Mouse (Mus musculus): ENCODE data around the gene Olfr957. TPM values are rescaled to one million over a fixed set of nuclear protein-coding genes. Genes with fewer than 3 reads are reported as not detected.

The Olfr957 gene
- not detected for total RNA-seq (2023)

DNA sequence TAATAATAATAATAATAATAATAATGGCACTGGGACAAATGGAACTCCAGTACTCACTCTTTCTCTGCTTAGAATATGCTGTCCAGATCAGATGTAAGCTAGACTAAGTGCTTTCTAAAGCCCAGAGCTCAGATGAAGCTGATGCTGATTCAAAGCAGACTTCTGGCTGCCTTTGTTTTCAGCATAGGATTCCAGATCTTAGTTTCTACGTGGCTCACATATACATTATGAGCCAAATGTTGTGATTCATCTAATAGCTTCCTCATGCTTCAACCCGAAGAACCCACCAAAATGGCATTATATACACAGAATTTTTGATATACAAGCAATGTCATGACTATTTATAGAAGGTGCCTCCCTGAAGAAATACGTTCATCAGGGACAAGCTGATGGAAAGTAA is at the start of gene Olfr957:
Olfr957 (minus strand) TSS at position 279 of the 400 bp plus-strand sequence.

DNA sequence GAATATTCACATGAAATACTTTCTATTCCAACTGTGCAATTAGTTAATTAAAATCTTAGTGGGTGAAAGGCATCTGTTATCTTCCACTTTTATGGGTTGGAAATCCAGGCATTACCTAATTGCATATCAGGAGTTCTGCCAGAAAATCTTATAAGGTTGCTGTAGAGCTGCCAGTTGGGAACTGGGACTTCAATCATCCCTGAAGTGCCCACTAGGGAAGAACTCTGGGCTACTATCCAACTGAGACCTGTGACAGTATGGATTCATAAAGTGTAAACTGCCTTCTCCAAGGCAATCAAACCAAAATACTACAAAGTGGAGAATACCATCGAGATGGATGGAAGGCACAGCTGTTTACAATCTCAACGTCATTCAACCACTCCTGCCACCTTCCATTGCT is 38.3 kb upstream of the Olfr957 start, which contains the start of gene Olfr958:
Olfr958 (minus strand) TSS at position 109 of the 400 bp plus-strand sequence.

DNA sequence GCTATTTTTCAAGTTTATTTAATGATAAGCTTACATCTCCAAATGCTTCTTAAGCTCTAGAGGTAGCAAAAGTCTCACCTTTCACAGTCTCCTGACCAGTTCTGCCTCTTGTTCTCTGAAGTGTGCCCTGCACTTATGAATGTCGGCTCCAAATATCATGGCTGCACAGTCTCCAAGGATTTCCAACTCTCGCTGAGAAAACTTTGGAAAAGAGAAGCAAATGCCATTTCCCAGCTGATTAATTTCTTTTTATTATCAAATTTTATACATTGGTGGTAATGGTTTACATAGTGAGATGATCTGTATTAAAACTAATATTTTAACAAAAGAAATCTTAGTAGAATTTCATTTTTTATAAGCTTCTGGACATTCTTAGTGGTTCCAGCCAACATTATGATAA is 21.7 kb downstream of the Olfr957 start, which contains the start of gene Olfr44:
Olfr44 (minus strand) TSS at position 101 of the 400 bp plus-strand sequence.

DNA sequence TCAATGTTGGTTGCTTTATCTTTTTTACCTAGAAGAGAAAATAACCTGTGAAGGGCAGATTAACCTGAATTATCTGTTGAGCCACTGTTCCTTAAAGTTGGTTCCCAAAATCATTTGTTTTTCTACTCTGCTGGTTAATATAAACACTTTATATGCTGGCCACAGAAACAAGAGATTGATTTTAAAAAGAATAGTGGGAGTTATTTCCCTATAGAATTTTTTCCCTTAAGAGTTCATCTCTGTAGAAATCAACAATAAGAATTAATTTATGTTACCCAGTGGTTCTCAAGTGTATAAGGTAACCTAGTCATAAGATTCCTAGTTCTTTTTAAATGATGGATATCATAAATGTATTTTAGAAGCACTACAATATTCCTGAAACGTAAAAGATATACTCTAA is 43.8 kb downstream of the Olfr957 start, which contains the start of gene Olfr955:
Olfr955 (minus strand) TSS at position 101 of the 400 bp plus-strand sequence.

Other genes with a start within 250 kb of the Olfr957 start
- not detected for gene Olfr945, start 239.0 kb downstream of the Olfr957 start, total RNA-seq (2023)
- gene Olfr948, start 189.8 kb downstream of the Olfr957 start, total RNA-seq (2023): not detected
- not detected for gene Olfr951, start 128.4 kb downstream of the Olfr957 start, total RNA-seq (2023)
- gene Olfr952, start 88.7 kb downstream of the Olfr957 start, total RNA-seq (2023): not detected
- gene Olfr954, start 59.1 kb downstream of the Olfr957 start, total RNA-seq (2023): not detected
- not detected for gene Olfr955, start 43.9 kb downstream of the Olfr957 start, total RNA-seq (2023)
- gene Olfr44, start 21.8 kb downstream of the Olfr957 start, total RNA-seq (2023): not detected
- gene Olfr958, start 38.2 kb upstream of the Olfr957 start, total RNA-seq (2023): not detected
- gene Olfr959, start 59.8 kb upstream of the Olfr957 start, total RNA-seq (2023): not detected
- not detected for gene AW551984, start 88.6 kb upstream of the Olfr957 start, total RNA-seq (2023)
- not detected for gene Olfr148, start 94.8 kb upstream of the Olfr957 start, total RNA-seq (2023)
- gene Olfr960, start 105.6 kb upstream of the Olfr957 start, total RNA-seq (2023): not detected
- gene Olfr961, start 129.3 kb upstream of the Olfr957 start, total RNA-seq (2023): not detected
- not detected for gene Olfr963, start 151.4 kb upstream of the Olfr957 start, total RNA-seq (2023)
- not detected for gene Olfr149, start 191.3 kb upstream of the Olfr957 start, total RNA-seq (2023)
- not detected for gene Olfr965, start 195.5 kb upstream of the Olfr957 start, total RNA-seq (2023)
- gene Olfr150, start 215.2 kb upstream of the Olfr957 start, total RNA-seq (2023): not detected
- gene Olfr967, start 230.4 kb upstream of the Olfr957 start, total RNA-seq (2023): not detected

Data from CD8-positive naive resting alpha-beta T cell, adult 57 days (primary cell).